Comparison of ENCODE assay signal across 26 mouse cellular contexts in the genomic region with DNA sequence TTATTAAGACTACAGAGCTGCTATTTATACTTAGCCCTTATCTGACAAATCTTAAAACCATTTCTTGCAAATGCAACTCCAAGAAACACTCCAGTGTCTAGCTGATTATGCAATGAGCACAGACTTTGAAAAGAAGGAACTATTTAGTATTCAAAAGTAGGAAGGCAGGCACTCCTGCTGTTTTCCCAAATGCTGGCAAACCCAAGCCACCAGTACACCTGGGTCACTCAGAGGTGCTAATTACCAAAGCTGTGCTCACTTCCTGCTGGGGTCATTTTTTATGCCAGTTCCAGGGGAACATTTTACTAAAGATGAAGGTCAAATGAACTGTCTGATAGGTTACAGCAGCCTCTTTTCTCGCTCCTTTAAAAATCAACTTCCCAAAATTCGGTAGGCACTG. TPM values are rescaled to one million over a fixed set of nuclear protein-coding genes. Genes with fewer than 3 reads are reported as not detected.
DNase-seq lines count a peak whose midpoint lies in the region; ATAC-seq lines count a peak whose summit lies in the region.
"Had no signal": no experiment of that assay in that cellular context is flagged by ENCODE, and none has a peak within 500 bp of the region (broad histone marks: within the 10 kb centered on the region; RNA-seq: fewer than 3 reads in every experiment).

No protein-coding gene starts in this region.

- H3K27ac ChIP-seq in neural tube, embryonic 15.5 days (replicated peaks) = no peak overlapping the region
- H3K27ac ChIP-seq: forebrain, embryonic 15.5 days; heart, adult 2 months; hindbrain, embryonic 14.5 days; limb, embryonic 12.5 days; midbrain, embryonic 15.5 days; neural tube, embryonic 12.5 days had no signal

- no peak overlapping the region for H3K9ac ChIP-seq in neural tube, embryonic 15.5 days (replicated peaks)
- H3K9ac ChIP-seq: forebrain, embryonic 15.5 days; hindbrain, embryonic 14.5 days; limb, embryonic 12.5 days; liver, postnatal 0 days; midbrain, embryonic 15.5 days; neural tube, embryonic 12.5 days had no signal

- no peaks in the 10 kb centered on the region for H3K4me1 ChIP-seq in neural tube, embryonic 15.5 days
- H3K4me1 ChIP-seq: forebrain, embryonic 15.5 days; midbrain, embryonic 15.5 days; neural tube, embryonic 12.5 days had no signal

- peaks cover 39% of the 10 kb centered on the region for H3K36me3 ChIP-seq in neural tube, embryonic 15.5 days

- H3K4me2 ChIP-seq in neural tube, embryonic 15.5 days = no peak overlapping the region
- H3K4me2 ChIP-seq: forebrain, embryonic 15.5 days; hindbrain, embryonic 14.5 days; limb, embryonic 12.5 days; liver, embryonic 11.5 days; midbrain, embryonic 15.5 days; neural tube, embryonic 12.5 days had no signal

- WGBS in neural tube, embryonic 15.5 days = 94% methylated on average over 2 of the region's 2 CpGs

- DNase-seq in frontal cortex, adult 2 months (ENCODE audit: extremely low spot score in 1 of 2, low spot score in 1 of 2) = no peak
- peak; percentile 67 for DNase-seq in 3T3-L1 (ENCODE audit: low read depth, low spot score)
- peak; percentile 61 for DNase-seq in cerebellum, adult 11-12 months
- DNase-seq in cerebellum, postnatal 10 days = peak; percentile 48 to 71
- DNase-seq in urinary bladder, postnatal 14 days (ENCODE audit: low spot score) = no peak
- DNase-seq in spleen, postnatal 36 days (ENCODE audit: low spot score in 2 of 2) = no peak
- DNase-seq: gastrocnemius, postnatal 14 days; heart, adult 2 months; kidney, adult 2 months; kidney, postnatal 10 days; liver, postnatal 0 days; retina, postnatal 1 day; thymus, adult 18-20 months; thymus, postnatal 36 days had no signal

- H3K9me3 ChIP-seq in neural tube, embryonic 15.5 days (replicated peaks) = no peaks in the 10 kb centered on the region
- H3K9me3 ChIP-seq: forebrain, embryonic 15.5 days; G1E; limb, embryonic 12.5 days; midbrain, embryonic 15.5 days; neural tube, embryonic 12.5 days had no signal

- peak; percentile 64; the same call in 1 of the 2 replicates for ATAC-seq in frontal cortex, adult (ENCODE audit: low TSS enrichment)
- no peak for ATAC-seq in neural tube, embryonic 15.5 days (ENCODE audit: low FRiP score)
- ATAC-seq: forebrain, embryonic 15.5 days; inflammation-experienced regulatory T-cells, adult 6 months; liver, postnatal 0 days; midbrain, embryonic 15.5 days; Patski had no signal

- H3K4me3 ChIP-seq in neural tube, embryonic 15.5 days (replicated peaks) = no peak overlapping the region
- H3K4me3 ChIP-seq: forebrain, embryonic 15.5 days; heart, adult 2 months; limb, embryonic 12.5 days; midbrain, embryonic 15.5 days; neural tube, embryonic 12.5 days had no signal

- H3K27me3 ChIP-seq in neural tube, embryonic 15.5 days (replicated peaks) = no peaks in the 10 kb centered on the region
- H3K27me3 ChIP-seq: CH12.LX; forebrain, embryonic 15.5 days; limb, embryonic 12.5 days; midbrain, embryonic 15.5 days; neural tube, embryonic 12.5 days; Patski had no signal

RNA-seq across cellular contexts. Expression of gene Cwc22, which starts 28.2 kb away (rescaled TPM):
- polyA plus RNA-seq in frontal cortex, adult 2 months (2012; rRNA removed) = 22.5 and 27.8 TPM in 2 replicates
- 17.8 and 20.7 TPM in 2 replicates for polyA plus RNA-seq in neural tube, embryonic 15.5 days (2015; fragmentation: Nextera tagmentation; extraction: Ambion mirVana)

Comparison
In these comparisons a context has a peak if more than half of its experiments do, and no peak if none do; other contexts are left out.
1. DNase-seq: peak in 3T3-L1 (single experiment), cerebellum, adult 11-12 months (single experiment) and cerebellum, postnatal 10 days (2 of 2); none in frontal cortex, adult 2 months (0 of 2), urinary bladder, postnatal 14 days (single experiment) and spleen, postnatal 36 days (0 of 2).